Mouse (Mus musculus) limb, embryonic 11.5 days (tissue): ENCODE results near the gene Wnt1. TPM values are rescaled to one million over a fixed set of nuclear protein-coding genes. Genes with fewer than 3 reads are reported as not detected.

Experiments used
- polyA plus RNA-seq: library from polyadenylated mRNA; unstranded; fragments of >200 nt; fragmentation: Nextera tagmentation; extraction: Ambion mirVana; gene quantifications from 2 replicates; pipeline ENCODE4 v1.2.1, GENCODE M21; 2014

Gene Wnt1
- polyA plus RNA-seq, 1 experiment from 2014 or later = not detected

Other genes starting within 250 kb of the Wnt1 start
- 62.9 and 66.2 TPM in 2 replicates for gene Ccnt1, start 218.9 kb upstream of the Wnt1 start, polyA plus RNA-seq
- gene 4930415O20Rik, start 218.9 kb upstream of the Wnt1 start, polyA plus RNA-seq = 0.29 TPM in 1 of 2 replicates, not detected in the other
- 16.2 and 18.9 TPM in 2 replicates for gene Adcy6, start 179.8 kb upstream of the Wnt1 start, polyA plus RNA-seq
- gene Cacnb3, start 159.0 kb upstream of the Wnt1 start, polyA plus RNA-seq = 23.4 and 25.1 TPM in 2 replicates
- 24.8 and 27.7 TPM in 2 replicates for gene Ddx23, start 127.0 kb upstream of the Wnt1 start, polyA plus RNA-seq
- 0.29 and 0.37 TPM in 2 replicates for gene Rnd1, start 112.4 kb upstream of the Wnt1 start, polyA plus RNA-seq
- 0.48 and 1.3 TPM in 2 replicates for gene Ccdc65, start 81.7 kb upstream of the Wnt1 start, polyA plus RNA-seq
- gene Fkbp11, start 61.7 kb upstream of the Wnt1 start, polyA plus RNA-seq = 24.3 and 25.7 TPM in 2 replicates
- 34.7 and 36.4 TPM in 2 replicates for gene Arf3, start 26.6 kb upstream of the Wnt1 start, polyA plus RNA-seq
- gene Wnt10b, start 11.7 kb upstream of the Wnt1 start, polyA plus RNA-seq = 0.81 and 1.5 TPM in 2 replicates
- gene Ddn, start 19.6 kb downstream of the Wnt1 start, polyA plus RNA-seq = not detected in 2 replicates
- 79.3 and 84.6 TPM in 2 replicates for gene Prkag1, start 41.7 kb downstream of the Wnt1 start, polyA plus RNA-seq
- gene Kmt2d, start 81.3 kb downstream of the Wnt1 start, polyA plus RNA-seq = 17.6 and 21.6 TPM in 2 replicates
- 19.8 and 22.2 TPM in 2 replicates for gene Rhebl1, start 104.7 kb downstream of the Wnt1 start, polyA plus RNA-seq
- 0.15 and 0.23 TPM in 2 replicates for gene Dhh, start 108.7 kb downstream of the Wnt1 start, polyA plus RNA-seq
- gene Lmbr1l, start 128.4 kb downstream of the Wnt1 start, polyA plus RNA-seq = 5.5 and 6.2 TPM in 2 replicates
- gene Tuba1b, start 144.7 kb downstream of the Wnt1 start, polyA plus RNA-seq = 2,238 and 2,358 TPM in 2 replicates
- gene Gm49450, start 163.7 kb downstream of the Wnt1 start, polyA plus RNA-seq = not detected in 2 replicates
- 1,453 and 1,516 TPM in 2 replicates for gene Tuba1a, start 163.8 kb downstream of the Wnt1 start, polyA plus RNA-seq
- 146 and 157 TPM in 2 replicates for gene Tuba1c, start 240.0 kb downstream of the Wnt1 start, polyA plus RNA-seq